Comparison of ENCODE assay signal across 8 mouse cellular contexts in genomic region chr1:133380347-133381065, GRCm38 (mm10). TPM values are rescaled to one million over a fixed set of nuclear protein-coding genes. Genes with fewer than 3 reads are reported as not detected.
DNase-seq lines count a peak whose midpoint lies in the region; ATAC-seq and TF ChIP-seq lines count a peak whose summit lies in the region.
"Had no signal": no experiment of that assay in that cellular context is flagged by ENCODE, and none has a peak within 500 bp of the region (broad histone marks: within the 10 kb centered on the region; RNA-seq: fewer than 3 reads in every experiment).

No protein-coding gene starts in this region.

- H3K36me3 ChIP-seq in intestine, postnatal 0 days (ENCODE audit: control insufficient read depth, insufficient read depth) = peaks cover 29% of the 10 kb centered on the region
- peaks cover 4% of the 10 kb centered on the region; the same call in 1 of the 2 replicates for H3K36me3 ChIP-seq in intestine, embryonic 16.5 days (ENCODE audit: control insufficient read depth, insufficient read depth, low read length)
- H3K36me3 ChIP-seq in G1E (replicated peaks) = no peaks in the 10 kb centered on the region
- peaks cover 4% of the 10 kb centered on the region; the same call in 1 of the 2 replicates for H3K36me3 ChIP-seq in heart, postnatal 0 days (replicated peaks; ENCODE audit: control insufficient read depth, insufficient read depth, low read length)
- peaks cover 5% of the 10 kb centered on the region; the same call in 1 of the 2 replicates for H3K36me3 ChIP-seq in midbrain, postnatal 0 days (ENCODE audit: insufficient read depth, low read length)

- no peak overlapping the region for H3K27ac ChIP-seq in intestine, postnatal 0 days (ENCODE audit: low read depth, low read length)
- H3K27ac ChIP-seq in intestine, embryonic 16.5 days (ENCODE audit: low read length) = no peak overlapping the region
- H3K27ac ChIP-seq in heart, postnatal 0 days (ENCODE audit: low read depth) = no peak overlapping the region
- no peak overlapping the region for H3K27ac ChIP-seq in midbrain, postnatal 0 days (ENCODE audit: low read depth, low read length)
- H3K27ac ChIP-seq: macrophage had no signal

- no peaks in the 10 kb centered on the region; the same call in 1 of the 2 replicates for H3K4me1 ChIP-seq in intestine, postnatal 0 days (replicated peaks; ENCODE audit: control insufficient read depth, insufficient read depth, low read length)
- H3K4me1 ChIP-seq in intestine, embryonic 16.5 days (ENCODE audit: control insufficient read depth, insufficient read depth, low read length) = peaks cover 10% of the 10 kb centered on the region; the same call in 1 of the 2 replicates
- peaks cover 3% of the 10 kb centered on the region for H3K4me1 ChIP-seq in G1E (ENCODE audit: insufficient read depth, low read depth, low read length)
- H3K4me1 ChIP-seq in heart, postnatal 0 days (ENCODE audit: control insufficient read depth, insufficient read depth) = 0 out of 2 replicates have a peak, but pooled peaks cover under 1% of the 10 kb centered on the region
- no peaks in the 10 kb centered on the region for H3K4me1 ChIP-seq in midbrain, postnatal 0 days (ENCODE audit: insufficient read depth, low read length)

- no peaks in the 10 kb centered on the region for H3K9me3 ChIP-seq in intestine, postnatal 0 days (ENCODE audit: control insufficient read depth)
- no peaks in the 10 kb centered on the region for H3K9me3 ChIP-seq in intestine, embryonic 16.5 days (ENCODE audit: control insufficient read depth, low read length)
- H3K9me3 ChIP-seq in G1E (replicated peaks) = no peaks in the 10 kb centered on the region
- no peaks in the 10 kb centered on the region for H3K9me3 ChIP-seq in heart, postnatal 0 days (replicated peaks; ENCODE audit: control insufficient read depth, low read length)
- H3K9me3 ChIP-seq in midbrain, postnatal 0 days (ENCODE audit: low read length) = no peaks in the 10 kb centered on the region

- no peak for TF ChIP-seq EP300 in heart, postnatal 0 days (IDR thresholded peaks at IDR 0.05; ENCODE audit: low read depth)

- H3K4me2 ChIP-seq in intestine, postnatal 0 days (replicated peaks; ENCODE audit: low read depth) = no peak overlapping the region
- no peak overlapping the region for H3K4me2 ChIP-seq in intestine, embryonic 16.5 days (ENCODE audit: low read depth, low read length)
- no peak overlapping the region for H3K4me2 ChIP-seq in heart, postnatal 0 days (ENCODE audit: low read depth, low read length)
- H3K4me2 ChIP-seq in midbrain, postnatal 0 days (ENCODE audit: low read depth, low read length, poor library complexity, severe bottlenecking) = no peak overlapping the region

- no peak for ATAC-seq in intestine, postnatal 0 days
- no peak for ATAC-seq in intestine, embryonic 16.5 days
- ATAC-seq in G1E (ENCODE audit: extremely low read depth, insufficient number of reproducible peaks, low FRiP score, poor library complexity, severe bottlenecking) = no peak
- ATAC-seq in heart, postnatal 0 days (ENCODE audit: insufficient read depth, low read depth) = no peak; the same call in 1 of the 2 replicates
- no peak for ATAC-seq in midbrain, postnatal 0 days (ENCODE audit: low FRiP score)
- ATAC-seq in frontal cortex, adult (ENCODE audit: low TSS enrichment) = no peak

- no peak overlapping the region for H3K4me3 ChIP-seq in intestine, postnatal 0 days (ENCODE audit: low read depth, low read length)
- no peak overlapping the region for H3K4me3 ChIP-seq in intestine, embryonic 16.5 days (ENCODE audit: low read length)
- no peak overlapping the region for H3K4me3 ChIP-seq in G1E (ENCODE audit: low read depth, low read length)
- H3K4me3 ChIP-seq in heart, postnatal 0 days (ENCODE audit: low read depth, low read length) = no peak overlapping the region
- no peak overlapping the region for H3K4me3 ChIP-seq in midbrain, postnatal 0 days (ENCODE audit: low read depth, low read length)

- DNase-seq in B cell, adult 2 months = peak; percentile 49 to 52
- DNase-seq in G1E (ENCODE audit: low spot score) = peak; percentile 71
- DNase-seq in heart, postnatal 0 days (ENCODE audit: low spot score) = peak; percentile 64
- DNase-seq in midbrain, postnatal 0 days (ENCODE audit: low spot score) = peak; percentile 77

- 67% methylated on average over 14 of the region's 14 CpGs for WGBS in intestine, postnatal 0 days
- 69% methylated on average over 14 of the region's 14 CpGs for WGBS in intestine, embryonic 16.5 days
- 56% methylated on average over 14 of the region's 14 CpGs for WGBS in heart, postnatal 0 days
- 63% methylated on average over 14 of the region's 14 CpGs for WGBS in midbrain, postnatal 0 days

- peak; percentile 84 for TF ChIP-seq CTCF in intestine, postnatal 0 days (IDR thresholded peaks at IDR 0.05; ENCODE audit: low read depth)
- TF ChIP-seq CTCF in G1E (IDR thresholded peaks at IDR 0.05; ENCODE audit: low read depth, low read length) = no peak; the same call in 1 of the 2 replicates
- peak; percentile 69 for TF ChIP-seq CTCF in heart, postnatal 0 days (IDR thresholded peaks at IDR 0.05; ENCODE audit: low read depth)
- peak; percentile 85 for TF ChIP-seq CTCF in midbrain, postnatal 0 days (IDR thresholded peaks at IDR 0.05)

- H3K9ac ChIP-seq in intestine, postnatal 0 days (ENCODE audit: low read depth, low read length) = no peak overlapping the region
- no peak overlapping the region for H3K9ac ChIP-seq in intestine, embryonic 16.5 days (ENCODE audit: low read depth, low read length)
- H3K9ac ChIP-seq in heart, postnatal 0 days (replicated peaks; ENCODE audit: low read depth, low read length) = no peak overlapping the region
- H3K9ac ChIP-seq in midbrain, postnatal 0 days (replicated peaks; ENCODE audit: low read length, poor library complexity, severe bottlenecking) = no peak overlapping the region

- no peaks in the 10 kb centered on the region for H3K27me3 ChIP-seq in intestine, postnatal 0 days (replicated peaks; ENCODE audit: control insufficient read depth, insufficient read depth, low read length)
- no peaks in the 10 kb centered on the region for H3K27me3 ChIP-seq in intestine, embryonic 16.5 days (replicated peaks; ENCODE audit: control insufficient read depth, insufficient read depth, low read length)
- peaks cover 19% of the 10 kb centered on the region for H3K27me3 ChIP-seq in G1E (ENCODE audit: insufficient read depth, low read length)
- no peaks in the 10 kb centered on the region for H3K27me3 ChIP-seq in heart, postnatal 0 days (ENCODE audit: control insufficient read depth, insufficient read depth, low read length)
- H3K27me3 ChIP-seq in midbrain, postnatal 0 days (ENCODE audit: insufficient read depth, low read length) = no peaks in the 10 kb centered on the region

RNA-seq across cellular contexts. Expression of gene Etnk2, which starts 17.1 kb away (rescaled TPM):
- 6.0 and 6.2 TPM in 2 replicates for polyA plus RNA-seq in intestine, postnatal 0 days (2015; fragmentation: Nextera tagmentation; extraction: Ambion mirVana)
- 3.0 and 3.5 TPM in 2 replicates for polyA plus RNA-seq in intestine, embryonic 16.5 days (2015; fragmentation: Nextera tagmentation; extraction: Ambion mirVana)
- total RNA-seq in G1E (2014; fragmentation: Nextera tagmentation) (not detected in 2 replicates), G1E (2017) (0.05 and 0.06 TPM in 2 replicates)
- not detected in 2 replicates for polyA plus RNA-seq in G1E (2012)
- total RNA-seq in heart, postnatal 0 days (2014; rRNA removed; ENCODE audit: low replicate concordance) = 0.31 and 1.3 TPM in 2 replicates
- polyA plus RNA-seq in heart, postnatal 0 days (2015; fragmentation: Nextera tagmentation; extraction: Ambion mirVana) = 0.41 and 0.97 TPM in 2 replicates
- total RNA-seq in midbrain, postnatal 0 days (2014; rRNA removed) = 49.8 and 52.0 TPM in 2 replicates
- polyA plus RNA-seq in midbrain, postnatal 0 days (2015; fragmentation: Nextera tagmentation; extraction: Ambion mirVana) = 34.5 and 37.2 TPM in 2 replicates
- polyA plus RNA-seq: macrophage had no signal

RNA-seq across cellular contexts. Expression of gene Ren1, which starts 30.2 kb away (rescaled TPM):
- polyA plus RNA-seq in intestine, postnatal 0 days (2015; fragmentation: Nextera tagmentation; extraction: Ambion mirVana) = 4.3 and 5.7 TPM in 2 replicates
- 1.3 and 6.7 TPM in 2 replicates for polyA plus RNA-seq in intestine, embryonic 16.5 days (2015; fragmentation: Nextera tagmentation; extraction: Ambion mirVana)
- total RNA-seq in G1E (2014; fragmentation: Nextera tagmentation) = not detected in 2 replicates
- not detected in 2 replicates for total RNA-seq in G1E (2017)
- polyA plus RNA-seq in G1E (2012) = not detected in 2 replicates
- not detected in 2 replicates for total RNA-seq in heart, postnatal 0 days (2014; rRNA removed; ENCODE audit: low replicate concordance)
- polyA plus RNA-seq in heart, postnatal 0 days (2015; fragmentation: Nextera tagmentation; extraction: Ambion mirVana) = 0.07 and 0.52 TPM in 2 replicates
- 0.14 TPM in 1 of 2 replicates, not detected in the other for total RNA-seq in midbrain, postnatal 0 days (2014; rRNA removed)
- 0.23 TPM in 1 of 2 replicates, not detected in the other for polyA plus RNA-seq in midbrain, postnatal 0 days (2015; fragmentation: Nextera tagmentation; extraction: Ambion mirVana)
- polyA plus RNA-seq: macrophage had no signal

RNA-seq across cellular contexts. Expression of gene Sox13, which starts 43.7 kb away (rescaled TPM):
- polyA plus RNA-seq in intestine, postnatal 0 days (2015; fragmentation: Nextera tagmentation; extraction: Ambion mirVana) = 12.3 and 12.6 TPM in 2 replicates
- 5.5 and 7.0 TPM in 2 replicates for polyA plus RNA-seq in intestine, embryonic 16.5 days (2015; fragmentation: Nextera tagmentation; extraction: Ambion mirVana)
- total RNA-seq in G1E (2014; fragmentation: Nextera tagmentation) (0.38 and 0.44 TPM in 2 replicates), G1E (2017) (0.06 and 0.27 TPM in 2 replicates)
- polyA plus RNA-seq in G1E (2012) = 0.11 and 0.13 TPM in 2 replicates
- total RNA-seq in heart, postnatal 0 days (2014; rRNA removed; ENCODE audit: low replicate concordance) = 8.5 and 17.9 TPM in 2 replicates
- 3.0 and 3.3 TPM in 2 replicates for polyA plus RNA-seq in heart, postnatal 0 days (2015; fragmentation: Nextera tagmentation; extraction: Ambion mirVana)
- 16.5 and 17.3 TPM in 2 replicates for total RNA-seq in midbrain, postnatal 0 days (2014; rRNA removed)
- 3.3 and 4.7 TPM in 2 replicates for polyA plus RNA-seq in midbrain, postnatal 0 days (2015; fragmentation: Nextera tagmentation; extraction: Ambion mirVana)

RNA-seq across cellular contexts. Expression of gene Kiss1, which starts 58.8 kb away (rescaled TPM):
- polyA plus RNA-seq in intestine, postnatal 0 days (2015; fragmentation: Nextera tagmentation; extraction: Ambion mirVana) = not detected in 2 replicates
- not detected in 2 replicates for polyA plus RNA-seq in intestine, embryonic 16.5 days (2015; fragmentation: Nextera tagmentation; extraction: Ambion mirVana)
- not detected in 2 replicates for total RNA-seq in G1E (2014; fragmentation: Nextera tagmentation)
- total RNA-seq in G1E (2017) = not detected in 2 replicates
- not detected in 2 replicates for polyA plus RNA-seq in G1E (2012)
- total RNA-seq in heart, postnatal 0 days (2014; rRNA removed; ENCODE audit: low replicate concordance) = not detected in 2 replicates
- not detected in 2 replicates for polyA plus RNA-seq in heart, postnatal 0 days (2015; fragmentation: Nextera tagmentation; extraction: Ambion mirVana)
- not detected in 2 replicates for total RNA-seq in midbrain, postnatal 0 days (2014; rRNA removed)
- 0.47 and 2.6 TPM in 2 replicates for polyA plus RNA-seq in midbrain, postnatal 0 days (2015; fragmentation: Nextera tagmentation; extraction: Ambion mirVana)
- polyA plus RNA-seq: macrophage had no signal
